Mouse (Mus musculus): ENCODE measurements around the gene Irf6.

- no peak for TF ChIP-seq CTCF (IDR thresholded peaks at IDR 0.05; ENCODE audit: insufficient read depth, low read length)
- no peak for TF ChIP-seq POLR2A (IDR thresholded peaks at IDR 0.05; ENCODE audit: borderline replicate concordance, extremely low read depth, low read depth, low read length)
These were observed 36.3 kb downstream of the Irf6 start for GRCm38 (mm10) chr1:193189151-193189621.

Data from lung, adult 2 months (tissue).